Mouse (Mus musculus): ENCODE results near the gene Wasf3. TPM values are rescaled to one million over a fixed set of nuclear protein-coding genes. Genes with fewer than 3 reads are reported as not detected.

Wasf3 gene
- polyA plus RNA-seq (2016; fragmentation: Nextera tagmentation; extraction: Ambion mirVana) = 7.7 and 8.7 TPM in 2 replicates

DNA sequence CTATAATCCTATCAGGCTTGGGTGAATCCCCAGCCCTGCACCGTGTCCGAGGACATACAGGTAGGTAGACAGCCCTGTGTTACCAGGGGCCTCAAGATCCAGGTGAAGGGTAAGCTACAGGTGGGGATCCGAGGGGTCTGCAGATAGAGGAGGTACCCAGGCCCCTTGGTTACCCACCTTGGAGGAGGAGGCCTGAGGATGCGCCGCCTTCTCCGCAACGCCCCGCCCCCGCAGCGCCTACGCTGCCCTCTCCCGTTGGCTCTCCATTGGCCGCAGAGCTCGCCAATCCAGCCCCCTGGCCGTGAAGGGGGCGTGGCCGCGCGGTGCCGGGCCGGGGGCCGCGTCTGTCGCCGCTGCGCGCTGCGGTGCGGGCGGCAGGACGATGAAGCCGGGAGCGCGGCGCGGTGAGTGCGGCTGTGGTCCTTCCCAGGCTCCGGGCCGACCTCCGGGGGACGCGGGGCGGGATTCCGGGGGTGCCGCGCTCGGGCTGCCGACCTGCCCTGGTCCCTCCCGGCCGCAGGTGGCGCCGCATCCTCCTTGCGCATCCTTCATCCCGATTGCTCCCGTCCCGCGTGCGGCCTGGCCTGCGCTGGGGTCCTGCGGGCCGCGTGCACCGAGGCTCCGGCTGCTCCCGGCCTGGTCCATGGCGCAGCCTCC is at the start of gene Wasf3:
Gene Wasf3 (plus strand): TSS at position 51 of the 657 bp plus-strand sequence.
- H3K4me1 ChIP-seq = peaks cover 6% of the 10 kb centered on the region
- peak; percentile 94 for DNase-seq (ENCODE audit: low spot score)
- peak within 1 kb of the TSS; percentile 83 for H3K4me3 ChIP-seq
- no peaks in the 10 kb centered on the region for H3K27me3 ChIP-seq (replicated peaks; ENCODE audit: low read depth, poor library complexity, severe bottlenecking)
- peaks cover 10% of the 10 kb centered on the region; the same call in 1 of the 2 replicates for H3K9me3 ChIP-seq
- under 1% methylated on average over 66 of the region's 66 CpGs for WGBS
- peak within 1 kb of the TSS; percentile 90 for H3K27ac ChIP-seq (replicated peaks)
- H3K36me3 ChIP-seq (replicated peaks) = peaks cover 10% of the 10 kb centered on the region

DNA sequence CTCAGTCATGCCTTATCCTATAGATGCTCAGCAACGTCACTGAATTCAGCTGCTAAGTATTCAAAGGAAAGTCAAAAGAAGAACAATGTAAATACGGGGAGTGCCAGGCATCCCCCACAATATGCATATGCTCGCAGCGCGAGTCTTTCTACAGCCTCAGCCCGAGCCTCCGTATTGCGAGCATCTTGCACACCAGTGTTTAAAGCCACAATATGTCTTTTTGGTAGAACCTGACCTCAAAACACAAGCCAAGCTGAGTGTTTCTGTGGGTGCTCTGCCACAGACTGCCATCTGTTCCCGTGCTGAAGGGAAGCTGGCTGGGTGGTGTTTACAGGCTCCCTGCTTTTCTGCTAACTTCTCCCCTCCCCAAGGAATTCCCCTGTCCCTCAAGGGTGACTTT is 46.7 kb upstream of the Wasf3 start:
- DNase-seq (ENCODE audit: low spot score) = no peak
- WGBS = 62% methylated on average over 9 of the region's 9 CpGs
- no peaks in the 10 kb centered on the region for H3K4me1 ChIP-seq
- H3K27me3 ChIP-seq (replicated peaks; ENCODE audit: low read depth, poor library complexity, severe bottlenecking) = no peaks in the 10 kb centered on the region
- H3K36me3 ChIP-seq (replicated peaks) = no peaks in the 10 kb centered on the region
- H3K4me3 ChIP-seq = no peak overlapping the region
- no peaks in the 10 kb centered on the region for H3K9me3 ChIP-seq
- H3K27ac ChIP-seq (replicated peaks) = no peak overlapping the region

DNA sequence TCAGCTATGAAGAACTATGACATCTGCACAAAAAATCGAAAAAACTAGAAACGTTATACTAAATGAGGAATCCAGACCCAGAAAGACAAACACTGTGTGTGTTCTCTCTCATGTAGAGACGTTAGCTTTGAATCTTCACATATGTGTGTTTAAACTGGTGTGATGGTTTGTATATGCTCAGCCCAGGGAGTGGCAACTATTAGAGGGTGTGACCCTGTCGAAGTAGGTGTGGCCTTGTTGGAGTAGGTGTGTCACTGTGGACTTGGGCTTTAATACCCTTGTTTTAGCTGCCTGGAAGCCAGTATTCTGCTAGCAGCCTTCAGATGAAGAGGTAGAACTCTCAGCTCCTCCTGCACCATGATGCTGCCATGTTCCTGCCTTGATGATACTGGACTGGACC is 44.7 kb upstream of the Wasf3 start:
- Histone ChIP-seq H3K4me1 (no peaks in the 10 kb centered on the region), H3K27me3 (replicated peaks; ENCODE audit: low read depth, poor library complexity, severe bottlenecking) (no peaks in the 10 kb centered on the region), H3K36me3 (replicated peaks) (no peaks in the 10 kb centered on the region), H3K9me3 (no peaks in the 10 kb centered on the region), H3K4me3 (no peak overlapping the region), H3K27ac (replicated peaks) (no peak overlapping the region)
- 88% methylated on average over 4 of the region's 4 CpGs for WGBS
- DNase-seq (ENCODE audit: low spot score) = no peak

DNA sequence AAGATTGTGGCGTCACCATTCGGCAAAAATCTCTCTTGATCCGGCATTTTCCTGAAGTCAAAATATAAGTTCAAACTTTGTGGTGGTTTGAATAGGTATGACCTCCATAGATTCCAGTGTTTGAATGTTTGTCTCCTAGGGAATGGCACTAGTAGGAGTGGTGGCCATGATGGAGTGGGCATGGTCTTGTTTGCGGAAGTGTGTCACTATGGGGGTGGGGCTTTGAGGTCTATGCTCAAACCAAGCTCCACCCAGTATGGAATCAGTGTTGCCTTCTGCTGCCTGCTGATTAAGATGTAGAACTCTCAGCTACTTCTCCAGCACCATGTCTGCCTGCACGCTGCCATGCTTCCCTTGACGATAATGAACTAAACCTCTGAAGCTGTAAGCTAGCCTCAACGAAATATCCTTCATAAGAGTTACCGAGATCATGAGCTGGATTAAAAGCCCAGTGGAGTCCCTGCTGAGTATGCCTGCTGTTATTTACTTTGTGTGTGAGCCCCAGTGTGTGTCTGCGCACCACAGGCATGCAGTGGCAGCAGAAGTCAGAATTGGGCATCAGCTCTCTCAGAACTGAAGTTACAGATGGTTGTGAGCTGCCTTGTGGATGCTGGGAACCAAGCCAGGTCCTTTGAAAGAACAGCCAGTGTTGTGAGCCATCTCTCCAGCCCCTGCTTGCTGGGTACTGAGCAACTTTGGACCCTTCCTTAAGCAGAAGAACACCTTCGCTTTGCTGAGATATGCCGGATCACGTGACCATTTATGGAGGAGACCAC is 39.7 kb upstream of the Wasf3 start:
- no peak for DNase-seq (ENCODE audit: low spot score)
- Histone ChIP-seq H3K4me3 (no peak overlapping the region), H3K9me3 (no peaks in the 10 kb centered on the region), H3K36me3 (replicated peaks) (no peaks in the 10 kb centered on the region), H3K27ac (replicated peaks) (no peak overlapping the region), H3K4me1 (no peaks in the 10 kb centered on the region), H3K27me3 (replicated peaks; ENCODE audit: low read depth, poor library complexity, severe bottlenecking) (no peaks in the 10 kb centered on the region)
- 91% methylated on average over 12 of the region's 12 CpGs for WGBS

DNA sequence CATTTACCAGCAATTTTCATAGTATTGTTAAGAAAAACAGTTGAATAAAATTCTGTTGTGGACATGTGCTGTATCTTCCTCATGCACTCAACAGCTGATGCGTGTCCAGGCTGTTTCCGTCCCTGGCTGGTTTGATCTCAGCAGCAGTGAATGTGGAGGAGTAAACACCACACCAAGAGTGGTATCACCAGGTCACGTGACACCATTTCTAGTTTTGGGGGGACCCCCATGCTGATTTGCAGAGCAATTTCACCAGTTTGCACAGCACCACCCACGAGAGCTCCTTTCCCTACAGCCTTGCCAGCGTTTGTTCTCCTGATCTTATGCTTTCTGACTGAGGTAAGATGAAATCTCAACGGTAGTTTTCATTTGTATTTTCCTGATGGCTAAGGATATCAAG is 37.7 kb upstream of the Wasf3 start:
- no peak for DNase-seq (ENCODE audit: low spot score)
- H3K4me3 ChIP-seq = no peak overlapping the region
- no peak overlapping the region for H3K27ac ChIP-seq (replicated peaks)
- no peaks in the 10 kb centered on the region for H3K9me3 ChIP-seq
- no peaks in the 10 kb centered on the region for H3K27me3 ChIP-seq (replicated peaks; ENCODE audit: low read depth, poor library complexity, severe bottlenecking)
- 87% methylated on average over 6 of the region's 6 CpGs for WGBS
- H3K36me3 ChIP-seq (replicated peaks) = no peaks in the 10 kb centered on the region
- no peaks in the 10 kb centered on the region for H3K4me1 ChIP-seq

DNA sequence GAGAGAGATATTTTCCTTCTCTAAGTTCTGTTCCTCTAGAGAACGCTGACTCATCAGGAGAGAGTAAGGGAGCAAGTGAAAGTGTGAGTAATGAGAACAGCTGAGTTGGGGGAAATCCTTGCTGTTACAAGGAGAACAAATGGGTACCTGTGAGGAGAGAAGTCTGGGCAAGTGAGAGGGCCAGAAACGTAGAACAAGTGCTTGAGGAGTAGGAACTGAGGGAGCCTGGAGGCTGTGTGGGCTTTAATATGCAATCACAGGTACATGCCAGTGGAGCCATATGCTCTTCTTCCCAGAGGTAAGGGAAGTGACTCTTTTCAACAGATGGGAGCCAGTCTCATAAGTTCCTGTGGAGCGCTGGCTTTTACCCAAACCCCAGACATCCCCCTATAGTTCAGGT is 35.6 kb upstream of the Wasf3 start:
- H3K27me3 ChIP-seq (replicated peaks; ENCODE audit: low read depth, poor library complexity, severe bottlenecking) = no peaks in the 10 kb centered on the region
- no peaks in the 10 kb centered on the region for H3K36me3 ChIP-seq (replicated peaks)
- no peak overlapping the region for H3K27ac ChIP-seq (replicated peaks)
- H3K4me1 ChIP-seq = no peaks in the 10 kb centered on the region
- H3K4me3 ChIP-seq = no peak overlapping the region
- 83% methylated on average over 3 of the region's 3 CpGs for WGBS
- H3K9me3 ChIP-seq = no peaks in the 10 kb centered on the region
- no peak for DNase-seq (ENCODE audit: low spot score)

DNA sequence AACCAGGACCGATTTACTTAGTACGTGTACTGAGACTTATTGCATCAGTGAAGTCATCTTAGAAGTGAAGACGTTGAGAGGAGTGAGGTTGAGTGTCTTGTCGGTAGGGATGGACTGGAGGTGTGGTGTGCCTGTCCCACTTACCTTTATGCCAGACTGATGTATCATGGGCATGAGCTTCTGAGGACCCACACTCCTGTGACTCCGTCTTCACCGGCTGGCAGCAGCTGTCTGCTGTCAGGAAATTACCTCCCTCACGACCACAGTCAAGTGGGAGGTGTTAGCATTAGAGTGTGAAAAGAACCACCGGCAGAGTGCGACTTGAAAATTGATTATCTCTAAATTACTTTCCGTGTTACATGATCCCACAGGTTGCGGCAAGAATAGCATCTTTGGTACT is 34.0 kb upstream of the Wasf3 start:
- H3K36me3 ChIP-seq (replicated peaks) = no peaks in the 10 kb centered on the region
- H3K27ac ChIP-seq (replicated peaks) = no peak overlapping the region
- H3K9me3 ChIP-seq = no peaks in the 10 kb centered on the region
- whole genome bisulfite sequencing = 86% methylated on average over 11 of the region's 11 CpGs
- no peak for DNase-seq (ENCODE audit: low spot score)
- no peaks in the 10 kb centered on the region for H3K27me3 ChIP-seq (replicated peaks; ENCODE audit: low read depth, poor library complexity, severe bottlenecking)
- H3K4me3 ChIP-seq = no peak overlapping the region
- H3K4me1 ChIP-seq = no peaks in the 10 kb centered on the region

DNA sequence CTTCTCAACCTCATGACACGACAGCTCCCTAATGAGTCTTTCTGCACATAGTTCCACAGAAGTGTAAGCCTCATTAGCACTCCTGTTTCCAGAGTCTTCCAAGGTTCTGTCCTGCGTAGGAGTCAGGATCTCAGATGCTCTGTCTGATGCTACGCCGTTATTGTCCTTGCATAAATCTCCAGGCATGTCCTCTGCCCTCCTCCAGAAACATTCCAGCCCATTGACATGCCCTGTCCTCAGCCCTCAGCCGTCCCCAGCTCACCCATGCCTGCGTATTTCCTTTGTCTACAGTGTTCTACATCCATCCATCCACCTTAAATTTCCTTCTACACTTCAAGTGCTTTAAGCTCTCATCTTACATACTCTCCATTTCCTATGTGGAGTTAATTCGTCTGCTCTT is 32.8 kb upstream of the Wasf3 start:
- no peaks in the 10 kb centered on the region for H3K27me3 ChIP-seq (replicated peaks; ENCODE audit: low read depth, poor library complexity, severe bottlenecking)
- DNase-seq (ENCODE audit: low spot score) = no peak
- no peaks in the 10 kb centered on the region for H3K4me1 ChIP-seq
- no peak overlapping the region for H3K4me3 ChIP-seq
- H3K36me3 ChIP-seq (replicated peaks) = no peaks in the 10 kb centered on the region
- no peak overlapping the region for H3K27ac ChIP-seq (replicated peaks)
- 91% methylated on average over 7 of the region's 7 CpGs for WGBS
- H3K9me3 ChIP-seq = no peaks in the 10 kb centered on the region

DNA sequence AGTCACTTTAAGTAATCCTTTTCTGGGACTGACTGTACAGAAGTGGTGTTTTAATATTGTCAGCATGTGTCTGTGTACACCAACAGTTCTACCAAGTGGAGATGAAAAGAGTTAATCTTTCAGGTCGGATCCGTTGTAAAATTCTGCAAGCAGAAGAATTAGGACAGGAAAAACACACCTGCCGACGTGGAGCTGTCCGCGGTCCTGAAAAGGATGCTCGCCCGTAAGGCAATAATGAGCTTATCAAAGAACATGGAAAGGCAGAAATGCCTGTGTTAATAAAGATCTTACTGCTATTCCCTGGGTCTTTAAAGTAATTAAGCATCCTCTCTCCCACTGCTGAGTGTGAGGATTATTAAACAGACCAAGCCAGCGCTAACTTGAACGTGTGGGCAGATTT is 24.4 kb upstream of the Wasf3 start:
- no peaks in the 10 kb centered on the region for H3K9me3 ChIP-seq
- H3K27ac ChIP-seq (replicated peaks) = no peak overlapping the region
- H3K4me3 ChIP-seq = no peak overlapping the region
- DNase-seq (ENCODE audit: low spot score) = peak; percentile 66
- H3K4me1 ChIP-seq = no peaks in the 10 kb centered on the region
- WGBS = 35% methylated on average over 10 of the region's 10 CpGs
- no peaks in the 10 kb centered on the region for H3K27me3 ChIP-seq (replicated peaks; ENCODE audit: low read depth, poor library complexity, severe bottlenecking)
- H3K36me3 ChIP-seq (replicated peaks) = no peaks in the 10 kb centered on the region

DNA sequence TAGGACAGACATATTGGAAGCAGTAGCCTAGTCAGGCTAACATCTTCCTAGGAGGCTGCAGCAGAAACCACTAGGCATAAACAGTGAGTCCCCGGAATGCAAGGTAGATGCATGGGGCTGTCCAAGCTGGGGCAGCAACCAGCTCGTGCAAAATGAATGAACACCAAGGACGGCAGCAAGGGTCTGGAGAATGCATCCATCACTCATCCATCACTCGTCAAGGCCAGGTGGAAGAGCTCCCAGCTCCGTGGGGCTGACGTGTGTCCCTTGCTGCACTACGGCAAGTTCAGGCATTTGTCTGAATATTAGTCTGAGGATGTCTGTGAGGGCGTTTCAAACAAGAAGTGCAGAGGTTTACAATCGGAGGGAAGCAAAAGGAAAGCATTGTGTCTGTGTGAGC is 22.1 kb upstream of the Wasf3 start:
- DNase-seq (ENCODE audit: low spot score) = no peak

DNA sequence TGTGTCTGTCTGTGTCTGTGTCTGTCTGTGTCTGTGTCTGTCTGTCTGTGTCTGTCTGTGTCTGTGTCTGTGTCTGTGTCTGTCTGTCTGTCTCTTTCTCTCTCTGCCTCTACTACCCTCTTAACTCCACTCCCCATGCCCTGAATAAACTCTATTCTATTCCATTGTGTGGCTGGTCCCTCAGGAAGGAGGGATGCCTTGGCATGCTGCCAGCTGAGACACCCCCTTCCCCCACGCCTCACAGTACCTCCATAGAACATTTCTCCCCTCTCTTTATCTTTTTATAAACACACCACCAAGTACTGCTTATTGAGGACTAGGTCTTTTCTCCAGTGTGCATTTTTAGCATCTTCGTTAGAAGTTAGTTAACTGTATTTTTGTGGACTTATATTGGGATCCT is 16.4 kb upstream of the Wasf3 start:
- H3K9me3 ChIP-seq = no peaks in the 10 kb centered on the region
- H3K36me3 ChIP-seq (replicated peaks) = no peaks in the 10 kb centered on the region
- 88% methylated on average over 2 of the region's 2 CpGs for WGBS
- DNase-seq (ENCODE audit: low spot score) = no peak
- no peak overlapping the region for H3K4me3 ChIP-seq
- no peaks in the 10 kb centered on the region for H3K27me3 ChIP-seq (replicated peaks; ENCODE audit: low read depth, poor library complexity, severe bottlenecking)
- H3K4me1 ChIP-seq = no peaks in the 10 kb centered on the region
- no peak overlapping the region for H3K27ac ChIP-seq (replicated peaks)

More for the DNA sequence above, 22.1 kb upstream of the Wasf3 start:
- 87% methylated on average over 9 of the region's 9 CpGs for WGBS
- Histone ChIP-seq H3K4me1 (no peaks in the 10 kb centered on the region), H3K36me3 (replicated peaks) (no peaks in the 10 kb centered on the region), H3K27ac (replicated peaks) (no peak overlapping the region), H3K9me3 (no peaks in the 10 kb centered on the region), H3K27me3 (replicated peaks; ENCODE audit: low read depth, poor library complexity, severe bottlenecking) (no peaks in the 10 kb centered on the region), H3K4me3 (no peak overlapping the region)

DNA sequence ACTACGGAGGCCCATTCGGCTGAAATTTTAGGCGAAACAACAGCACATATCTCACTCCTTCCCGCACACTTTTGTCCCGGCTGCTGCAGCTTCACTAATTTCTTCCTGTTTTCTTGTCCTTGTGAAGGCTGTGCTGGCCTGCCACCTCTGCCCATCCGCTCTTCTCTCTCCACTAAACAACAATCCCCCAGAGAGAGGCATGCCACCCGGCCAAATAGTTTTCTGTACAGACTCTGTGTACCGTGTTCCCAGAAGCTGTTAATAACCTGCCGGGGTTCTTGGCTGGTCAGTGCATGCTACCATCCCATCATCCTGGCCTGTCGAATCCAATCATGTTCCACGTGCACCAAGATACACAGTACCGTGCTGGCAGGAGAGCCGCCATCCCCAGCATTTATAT is 15.8 kb upstream of the Wasf3 start:
- Histone ChIP-seq H3K27me3 (replicated peaks; ENCODE audit: low read depth, poor library complexity, severe bottlenecking) (no peaks in the 10 kb centered on the region), H3K27ac (replicated peaks) (no peak overlapping the region), H3K36me3 (replicated peaks) (no peaks in the 10 kb centered on the region), H3K4me1 (no peaks in the 10 kb centered on the region), H3K4me3 (no peak overlapping the region), H3K9me3 (no peaks in the 10 kb centered on the region)
- no peak for DNase-seq (ENCODE audit: low spot score)
- 91% methylated on average over 13 of the region's 13 CpGs for WGBS

DNA sequence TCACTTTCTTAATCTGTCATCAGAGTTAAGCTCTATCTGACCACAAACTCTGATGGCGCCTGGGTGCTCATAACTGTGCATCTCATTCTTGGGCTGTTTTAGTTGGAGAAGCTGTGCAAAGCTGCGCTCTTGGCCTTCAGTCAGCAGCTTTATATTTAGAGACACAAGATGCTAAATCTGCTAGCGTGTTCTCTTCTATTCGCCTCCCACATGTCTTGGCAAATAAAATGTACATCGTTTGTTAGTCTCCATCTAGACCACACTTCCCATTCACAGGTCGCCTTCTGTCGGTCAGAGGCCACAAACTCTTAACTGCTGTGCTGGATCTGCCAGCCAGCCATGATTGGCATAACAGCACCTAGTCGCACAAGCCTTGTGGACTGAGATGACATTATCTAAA is 14.0 kb upstream of the Wasf3 start:
- Histone ChIP-seq H3K27ac (replicated peaks) (no peak overlapping the region), H3K4me3 (no peak overlapping the region), H3K4me1 (no peaks in the 10 kb centered on the region), H3K36me3 (replicated peaks) (no peaks in the 10 kb centered on the region), H3K27me3 (replicated peaks; ENCODE audit: low read depth, poor library complexity, severe bottlenecking) (no peaks in the 10 kb centered on the region), H3K9me3 (no peaks in the 10 kb centered on the region)
- 90% methylated on average over 8 of the region's 8 CpGs for WGBS
- DNase-seq (ENCODE audit: low spot score) = no peak
